Mouse (Mus musculus): ENCODE data around the gene Cenpb. TPM values are rescaled to one million over a fixed set of nuclear protein-coding genes. Genes with fewer than 3 reads are reported as not detected.

Cenpb gene
- polyA plus RNA-seq, 1 experiment: 130 TPM

DNA sequence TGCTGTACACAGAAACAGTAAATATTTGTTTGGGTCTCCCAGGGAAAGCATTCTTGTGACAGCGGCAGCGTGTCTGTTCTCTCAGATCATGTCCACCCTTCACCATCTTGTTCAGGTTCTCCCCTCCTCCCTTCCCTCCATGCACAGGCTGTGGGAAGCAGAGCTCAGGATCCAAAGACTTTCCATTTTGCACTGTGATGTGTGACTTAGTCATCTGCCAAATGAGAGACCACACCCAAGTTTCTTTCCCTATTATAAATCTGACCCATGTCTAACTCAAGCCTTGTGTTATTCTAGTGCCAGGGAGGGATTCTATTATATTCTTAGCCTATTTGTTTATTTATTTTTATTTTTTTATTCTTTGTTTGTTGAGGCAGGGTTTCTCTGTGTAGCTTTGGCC, 28.5 kb upstream of the Cenpb start:
- Histone ChIP-seq H3K36me3 (ENCODE audit: control insufficient read depth, insufficient read depth) (no peaks in the 10 kb centered on the region), H3K79me2 (ENCODE audit: control insufficient read depth, insufficient read depth) (peaks cover 6% of the 10 kb centered on the region)
- TF ChIP-seq TCF12 (IDR thresholded peaks at IDR 0.05; ENCODE audit: insufficient read depth, poor library complexity, severe bottlenecking): no peak

DNA sequence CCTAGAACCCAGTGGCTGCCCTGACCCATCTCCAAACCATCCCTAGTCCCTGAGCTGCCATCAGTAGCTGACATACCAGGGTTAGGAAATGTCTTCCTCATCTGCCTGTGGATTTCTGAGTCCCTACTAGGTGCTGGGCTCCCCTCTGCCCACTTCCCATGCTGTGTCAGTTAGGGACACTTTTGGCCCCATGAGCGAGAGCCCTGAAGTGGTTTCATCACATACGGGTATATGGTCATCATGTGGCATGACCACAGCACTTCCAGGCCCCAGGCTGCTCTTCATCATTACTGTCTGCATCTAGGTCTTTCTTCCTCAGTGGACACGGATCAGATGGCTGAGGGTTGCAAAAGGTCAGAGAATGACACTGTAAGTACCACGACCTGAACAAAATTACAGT, 26.9 kb upstream of the Cenpb start, which contains the start of gene Ap5s1:
Gene Ap5s1 (plus strand): TSS at position 301 of the 400 bp plus-strand sequence.
- Histone ChIP-seq H3K4me2 (ENCODE audit: low read depth) (no peak within 1 kb of the TSS), H3ac (ENCODE audit: control insufficient read depth, insufficient read length) (no peak within 1 kb of the TSS), H3K4me3 (no peak within 1 kb of the TSS), H3K36me3 (ENCODE audit: control insufficient read depth, insufficient read depth) (no peaks in the 10 kb centered on the region), H3K79me2 (ENCODE audit: control insufficient read depth, insufficient read depth) (peaks cover 5% of the 10 kb centered on the region), H3K27me3 (ENCODE audit: control insufficient read depth, insufficient read depth, insufficient read length) (no peaks in the 10 kb centered on the region)
- TF ChIP-seq E2F4 (IDR thresholded peaks at IDR 0.05; ENCODE audit: insufficient read depth): no peak

More for the DNA sequence above, 28.5 kb upstream of the Cenpb start:
- no peak overlapping the region for H3ac ChIP-seq (ENCODE audit: control insufficient read depth, insufficient read length)
- peak overlapping the region; percentile 78 for H3K4me2 ChIP-seq (ENCODE audit: low read depth)
- no peaks in the 10 kb centered on the region for H3K27me3 ChIP-seq (ENCODE audit: control insufficient read depth, insufficient read depth, insufficient read length)
- no peak overlapping the region for H3K4me3 ChIP-seq

DNA sequence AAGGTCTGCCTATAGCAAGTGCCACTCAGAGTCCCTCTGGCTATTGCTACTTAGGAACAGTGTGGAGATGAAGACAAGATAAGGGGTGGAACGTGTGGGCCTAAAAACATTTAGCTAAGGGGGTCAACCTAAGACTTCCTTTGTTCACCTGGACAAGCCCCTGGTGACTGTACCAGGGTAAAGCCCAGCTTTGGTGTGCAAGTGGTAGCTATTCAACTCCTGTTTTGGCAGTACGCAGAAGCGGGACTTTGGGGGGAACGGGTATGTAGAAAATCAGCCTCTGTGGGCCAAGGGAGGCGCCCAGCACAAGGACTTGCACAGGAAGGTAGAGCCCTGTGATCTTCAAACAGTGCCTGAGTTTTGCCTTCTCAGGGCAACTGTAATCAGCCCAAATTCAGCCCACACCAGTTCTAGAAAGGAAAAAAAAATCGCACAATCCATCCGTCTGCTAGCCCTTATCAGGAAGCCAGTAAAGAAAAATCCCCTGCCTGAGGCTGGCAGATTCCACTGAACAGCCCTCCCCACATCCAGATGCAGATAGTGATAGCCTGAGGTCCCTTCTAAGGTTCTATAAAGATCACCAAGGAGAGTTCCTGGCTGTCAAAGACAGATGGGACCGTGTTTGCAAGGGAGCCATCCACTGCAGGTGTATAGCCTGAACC, 25.8 kb upstream of the Cenpb start:
- TF ChIP-seq MYOG (IDR thresholded peaks at IDR 0.05; ENCODE audit: control insufficient read depth in 1 of 3, insufficient read depth in 1 of 3, insufficient read length in 2 of 3, low read depth in 2 of 3): no peak
- TF ChIP-seq TCF3 (IDR thresholded peaks at IDR 0.05; ENCODE audit: insufficient read length, low read depth): no peak
- TF ChIP-seq SRF (IDR thresholded peaks at IDR 0.05; ENCODE audit: control insufficient read depth, insufficient read length, low read depth): no peak
- no peak for TF ChIP-seq MYOD1 (IDR thresholded peaks at IDR 0.05; ENCODE audit: control insufficient read depth in 1 of 3, insufficient read length in 2 of 3, low read depth in 2 of 3)
- H3K79me2 ChIP-seq (ENCODE audit: control insufficient read depth, insufficient read depth): no peaks in the 10 kb centered on the region
- H3K36me3 ChIP-seq (ENCODE audit: control insufficient read depth, insufficient read depth): no peaks in the 10 kb centered on the region
- H3K27me3 ChIP-seq (ENCODE audit: control insufficient read depth, insufficient read depth, insufficient read length): no peaks in the 10 kb centered on the region
- H3K4me3 ChIP-seq: no peak overlapping the region
- H3ac ChIP-seq (ENCODE audit: control insufficient read depth, insufficient read length): no peak overlapping the region
- peak overlapping the region; percentile 59 for H3K4me2 ChIP-seq (ENCODE audit: low read depth)

DNA sequence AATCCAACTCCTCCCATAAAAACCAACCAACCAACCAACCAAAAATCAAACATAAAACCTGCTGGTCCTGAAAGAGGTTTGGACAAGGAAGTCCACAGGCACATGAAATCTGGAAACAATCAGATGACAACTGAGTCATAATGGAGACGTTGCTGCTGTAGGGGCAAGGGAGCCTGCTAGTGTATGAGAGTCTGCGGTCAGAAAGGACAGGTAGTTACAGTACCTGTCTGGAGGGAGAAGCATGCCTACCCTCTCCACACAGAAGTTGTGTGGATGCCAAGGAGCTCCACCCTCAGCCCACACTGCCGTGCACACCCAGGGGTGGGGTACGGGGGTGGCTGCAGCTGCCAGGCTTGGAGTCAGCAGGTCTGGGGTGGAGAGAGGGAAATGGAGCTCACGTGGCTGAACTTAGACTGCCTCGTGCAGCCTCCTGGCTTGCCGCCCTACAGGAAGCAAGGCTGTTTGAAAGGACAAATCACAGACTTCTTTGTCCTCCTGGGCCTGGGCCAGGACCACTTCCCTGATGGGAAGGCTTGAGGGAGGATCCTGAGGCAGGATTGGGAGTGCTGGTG, 24.6 kb upstream of the Cenpb start:
- Histone ChIP-seq H3K4me3 (no peak overlapping the region), H3ac (ENCODE audit: control insufficient read depth, insufficient read length) (no peak overlapping the region), H3K27me3 (ENCODE audit: control insufficient read depth, insufficient read depth, insufficient read length) (no peaks in the 10 kb centered on the region), H3K79me2 (ENCODE audit: control insufficient read depth, insufficient read depth) (no peaks in the 10 kb centered on the region), H3K36me3 (ENCODE audit: control insufficient read depth, insufficient read depth) (peaks cover 8% of the 10 kb centered on the region), H3K4me2 (ENCODE audit: low read depth) (peak overlapping the region; percentile 59)
- TF ChIP-seq MAX (IDR thresholded peaks at IDR 0.05; ENCODE audit: low read depth) (no peak), MYOD1 (IDR thresholded peaks at IDR 0.05; ENCODE audit: control insufficient read depth in 1 of 3, insufficient read length in 2 of 3, low read depth in 2 of 3) (peak in 2 of 3 experiments; percentile 90 to 99), SRF (IDR thresholded peaks at IDR 0.05; ENCODE audit: control insufficient read depth, insufficient read length, low read depth) (no peak), REST (IDR thresholded peaks at IDR 0.05; ENCODE audit: insufficient read depth, insufficient read length) (no peak), TCF12 (IDR thresholded peaks at IDR 0.05; ENCODE audit: insufficient read depth, poor library complexity, severe bottlenecking) (peak; percentile 64), TCF3 (IDR thresholded peaks at IDR 0.05; ENCODE audit: insufficient read length, low read depth) (peak; percentile 67), POLR2A (IDR thresholded peaks at IDR 0.05; ENCODE audit: insufficient read length, low read depth) (peak; percentile 49), CEBPB (IDR thresholded peaks at IDR 0.05; ENCODE audit: insufficient read depth, poor library complexity, severe bottlenecking) (no peak), POLR2AphosphoS2 (IDR thresholded peaks at IDR 0.05; ENCODE audit: insufficient read length, low read depth) (peak; percentile 94), MYOG (IDR thresholded peaks at IDR 0.05; ENCODE audit: control insufficient read depth in 1 of 3, insufficient read depth in 1 of 3, insufficient read length in 2 of 3, low read depth in 2 of 3) (peak; percentile 61 to 98 (median 81)), USF1 (IDR thresholded peaks at IDR 0.05; ENCODE audit: low read depth) (peak; percentile 29), E2F4 (IDR thresholded peaks at IDR 0.05; ENCODE audit: insufficient read depth) (peak; percentile 23)

DNA sequence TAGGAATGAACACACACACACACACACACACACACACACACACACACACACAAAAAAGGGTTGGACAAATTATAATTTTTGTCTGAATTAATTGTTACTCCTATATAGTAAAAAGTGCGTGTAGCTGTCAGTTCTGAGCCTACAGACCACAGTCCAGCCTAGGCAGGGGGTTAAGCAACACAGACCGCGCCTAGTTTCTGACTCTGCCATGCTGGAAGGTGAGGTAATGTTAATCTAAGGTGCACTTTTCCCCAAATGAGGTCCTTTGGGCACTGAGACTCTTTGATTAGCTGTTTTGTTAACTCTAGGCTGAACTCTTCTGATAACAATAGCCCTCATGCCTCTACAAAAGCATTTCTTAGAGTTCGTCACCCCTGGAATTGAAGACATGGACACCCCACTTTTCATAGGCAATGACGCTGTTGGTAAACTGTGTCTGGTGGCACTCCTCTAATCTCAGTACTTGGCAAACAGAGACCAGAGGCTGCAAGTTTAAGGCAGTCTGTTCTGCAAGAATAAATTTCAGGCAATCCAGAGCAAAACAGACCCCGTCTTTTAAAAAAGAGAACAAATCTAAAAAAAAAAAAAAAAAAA, 24.0 kb upstream of the Cenpb start:
- H3K4me2 ChIP-seq (ENCODE audit: low read depth): peak overlapping the region; percentile 53
- no peak overlapping the region for H3K4me3 ChIP-seq
- no peaks in the 10 kb centered on the region for H3K27me3 ChIP-seq (ENCODE audit: control insufficient read depth, insufficient read depth, insufficient read length)
- peaks cover 14% of the 10 kb centered on the region for H3K36me3 ChIP-seq (ENCODE audit: control insufficient read depth, insufficient read depth)
- peak; percentile 54 for TF ChIP-seq POLR2AphosphoS2 (IDR thresholded peaks at IDR 0.05; ENCODE audit: insufficient read length, low read depth)
- no peak for TF ChIP-seq TCF12 (IDR thresholded peaks at IDR 0.05; ENCODE audit: insufficient read depth, poor library complexity, severe bottlenecking)
- no peaks in the 10 kb centered on the region for H3K79me2 ChIP-seq (ENCODE audit: control insufficient read depth, insufficient read depth)
- H3ac ChIP-seq (ENCODE audit: control insufficient read depth, insufficient read length): no peak overlapping the region

All from myocyte (in vitro differentiated cells).